Comparison of ENCODE assay signal across 8 mouse cellular contexts in the genomic region with DNA sequence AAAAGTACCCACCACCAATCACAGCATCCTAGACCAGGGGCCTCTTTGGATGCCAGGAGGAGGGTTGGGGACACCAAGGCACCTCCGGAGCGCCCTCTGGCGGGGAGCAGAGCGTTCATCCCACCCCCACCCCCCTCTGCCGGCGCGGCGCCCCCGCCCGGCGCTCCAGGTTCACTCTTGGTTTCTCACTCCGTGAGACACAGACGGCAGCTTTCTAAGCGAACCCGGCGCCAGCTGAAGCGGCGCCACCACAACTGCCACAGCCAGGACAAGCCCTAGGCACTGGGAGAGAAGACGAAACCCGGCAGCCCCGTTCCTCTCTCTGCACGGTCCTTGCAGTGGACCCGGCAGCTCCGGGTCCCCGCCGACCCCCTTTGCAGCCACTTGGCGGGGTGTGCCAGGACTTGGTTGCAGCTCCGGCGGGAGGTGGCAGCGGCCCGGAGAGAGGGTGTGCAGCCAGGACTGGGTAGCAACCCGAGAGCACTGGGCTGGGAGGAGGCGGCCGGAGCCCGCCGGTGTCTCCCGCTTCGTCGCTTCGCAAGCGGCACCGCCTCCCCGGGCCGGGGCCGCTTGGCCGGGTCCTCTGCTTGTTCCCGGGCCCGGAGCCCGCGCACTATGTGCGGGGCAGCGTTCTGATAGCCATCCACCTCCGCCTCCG. TPM values are rescaled to one million over a fixed set of nuclear protein-coding genes. Genes with fewer than 3 reads are reported as not detected.
DNase-seq lines count a peak whose midpoint lies in the region; ATAC-seq and TF ChIP-seq lines count a peak whose summit lies in the region.

A gene (plus strand): TSS at position 200 of the 658 bp plus-strand sequence.

- no peak within 1 kb of the TSS for H3K27ac ChIP-seq in intestine, postnatal 0 days (ENCODE audit: low read depth, low read length)
- peak within 1 kb of the TSS; percentile 96 for H3K27ac ChIP-seq in midbrain, embryonic 13.5 days
- no peak within 1 kb of the TSS for H3K27ac ChIP-seq in stomach, postnatal 0 days (replicated peaks)

- H3K4me1 ChIP-seq in erythroblast, embryonic 14.5 days (ENCODE audit: control insufficient read depth), result no peaks in the 10 kb centered on the region
- H3K4me1 ChIP-seq in intestine, postnatal 0 days (replicated peaks; ENCODE audit: control insufficient read depth, insufficient read depth, low read length), result no peaks in the 10 kb centered on the region
- H3K4me1 ChIP-seq in midbrain, embryonic 13.5 days (replicated peaks), result peaks cover 18% of the 10 kb centered on the region; the same call in 1 of the 2 replicates
- H3K4me1 ChIP-seq in stomach, postnatal 0 days (replicated peaks; ENCODE audit: control insufficient read depth, insufficient read depth), result peaks cover 5% of the 10 kb centered on the region; the same call in 1 of the 2 replicates

- peak within 1 kb of the TSS; percentile 40 for H3K9ac ChIP-seq in intestine, postnatal 0 days (ENCODE audit: low read depth, low read length)
- H3K9ac ChIP-seq in midbrain, embryonic 13.5 days (replicated peaks), result peak within 1 kb of the TSS; percentile 96
- H3K9ac ChIP-seq in stomach, postnatal 0 days (ENCODE audit: low read length), result peak within 1 kb of the TSS; percentile 58

- TF ChIP-seq EP300 in stomach, postnatal 0 days (optimal IDR thresholded peaks at IDR 0.05), result no peak

- H3K9me3 ChIP-seq in erythroblast, embryonic 14.5 days (ENCODE audit: control insufficient read depth, low read length), result peaks cover 6% of the 10 kb centered on the region; the same call in 1 of the 2 replicates
- H3K9me3 ChIP-seq in intestine, postnatal 0 days (ENCODE audit: control insufficient read depth), result no peaks in the 10 kb centered on the region
- no peaks in the 10 kb centered on the region for H3K9me3 ChIP-seq in midbrain, embryonic 13.5 days
- no peaks in the 10 kb centered on the region for H3K9me3 ChIP-seq in stomach, postnatal 0 days (ENCODE audit: control insufficient read depth, low read length)

- H3K4me2 ChIP-seq in intestine, postnatal 0 days (replicated peaks; ENCODE audit: low read depth), result peak within 1 kb of the TSS; percentile 98
- peak within 1 kb of the TSS; percentile 80 for H3K4me2 ChIP-seq in midbrain, embryonic 13.5 days (replicated peaks)
- H3K4me2 ChIP-seq in stomach, postnatal 0 days (replicated peaks; ENCODE audit: low read depth), result peak within 1 kb of the TSS; percentile 97

- peak within 1 kb of the TSS; percentile 31 for H3K4me3 ChIP-seq in erythroblast, embryonic 14.5 days (replicated peaks)
- peak within 1 kb of the TSS; percentile 73 for H3K4me3 ChIP-seq in intestine, postnatal 0 days (ENCODE audit: low read depth, low read length)
- peak within 1 kb of the TSS; percentile 92 for H3K4me3 ChIP-seq in midbrain, embryonic 13.5 days (replicated peaks)
- peak within 1 kb of the TSS; percentile 65 for H3K4me3 ChIP-seq in stomach, postnatal 0 days (ENCODE audit: low read depth, low read length)

- TF ChIP-seq CTCF in intestine, postnatal 0 days (IDR thresholded peaks at IDR 0.05; ENCODE audit: low read depth), result peak; percentile 77
- TF ChIP-seq CTCF in stomach, postnatal 0 days (IDR thresholded peaks at IDR 0.05; ENCODE audit: low read depth), result peak; percentile 73

- no peak for ATAC-seq in erythroblast, adult 5-6 weeks (replicated peaks; ENCODE audit: low FRiP score, poor library complexity, severe bottlenecking)
- peak; percentile 63 for ATAC-seq in intestine, postnatal 0 days
- peak; percentile 92 for ATAC-seq in midbrain, embryonic 13.5 days
- ATAC-seq in stomach, postnatal 0 days (ENCODE audit: low FRiP score, low TSS enrichment), result peak; percentile 74

- H3K27me3 ChIP-seq in erythroblast, embryonic 14.5 days (ENCODE audit: control insufficient read depth), result peaks cover 23% of the 10 kb centered on the region
- no peaks in the 10 kb centered on the region; the same call in 1 of the 2 replicates for H3K27me3 ChIP-seq in intestine, postnatal 0 days (replicated peaks; ENCODE audit: control insufficient read depth, insufficient read depth, low read length)
- no peaks in the 10 kb centered on the region for H3K27me3 ChIP-seq in midbrain, embryonic 13.5 days
- H3K27me3 ChIP-seq in stomach, postnatal 0 days (ENCODE audit: control insufficient read depth, insufficient read depth, low read length), result no peaks in the 10 kb centered on the region; the same call in 1 of the 2 replicates

- DNase-seq in embryo, embryonic 10 days (ENCODE audit: low spot score), result peak; percentile 83
- peak; percentile 76 for DNase-seq in gastrocnemius, postnatal 14 days
- peak; percentile 77 to 79 for DNase-seq in left cerebral cortex, postnatal 36 days (ENCODE audit: low spot score in 2 of 2)
- peak; percentile 79 for DNase-seq in stomach, postnatal 0 days (ENCODE audit: low spot score)

- under 1% methylated on average over 53 of the region's 54 CpGs for WGBS in intestine, postnatal 0 days
- WGBS in midbrain, embryonic 13.5 days, result 0% methylated on average over 44 of the region's 54 CpGs
- WGBS in stomach, postnatal 0 days, result under 1% methylated on average over 50 of the region's 54 CpGs

- intact Hi-C loops in gastrocnemius, postnatal 14 days (cut with DNase I; ENCODE audit: low total_unique reads), result no loop called here
- intact Hi-C loops in left cerebral cortex, postnatal 36 days (cut with DNase I), result loop anchor here (5.0 to 10.0 kb wide), 3 partner anchors 158 to 614 kb away; a partner anchor contains a TSS

- H3K36me3 ChIP-seq in erythroblast, embryonic 14.5 days (ENCODE audit: control insufficient read depth), result no peaks in the 10 kb centered on the region
- H3K36me3 ChIP-seq in intestine, postnatal 0 days (ENCODE audit: control insufficient read depth, insufficient read depth), result no peaks in the 10 kb centered on the region
- 0 out of 2 replicates have a peak, but pooled peaks cover 4% of the 10 kb centered on the region for H3K36me3 ChIP-seq in midbrain, embryonic 13.5 days
- no peaks in the 10 kb centered on the region for H3K36me3 ChIP-seq in stomach, postnatal 0 days (ENCODE audit: control insufficient read depth, insufficient read depth, low read length)

RNA-seq across cellular contexts. Expression of the gene that starts here (rescaled TPM):
- not detected in 2 replicates for polyA plus RNA-seq in erythroblast, embryonic 14.5 days (2012)
- not detected in 2 replicates for total RNA-seq in erythroblast, adult 5-6 weeks (2015; ENCODE audit: low replicate concordance)
- total RNA-seq in erythroblast, adult 5-6 weeks (2017; ENCODE audit: low replicate concordance), result 0.09 TPM in 1 of 2 replicates, not detected in the other
- 1 to 10 TPM; 1.3 to 1.7 TPM for total RNA-seq in gastrocnemius, postnatal 14 days (2021)
- polyA plus RNA-seq in intestine, postnatal 0 days (2015; fragmentation: Nextera tagmentation; extraction: Ambion mirVana), result 1.1 and 1.2 TPM in 2 replicates
- total RNA-seq in left cerebral cortex, postnatal 36 days (2021), result 10 to 100 TPM; 49.9 to 50.2 TPM
- polyA plus RNA-seq in midbrain, embryonic 13.5 days (2015; fragmentation: Nextera tagmentation; extraction: Ambion mirVana), result 33.0 and 36.3 TPM in 2 replicates
- polyA plus RNA-seq in stomach, postnatal 0 days (2015; fragmentation: Nextera tagmentation; extraction: Ambion mirVana), result 0.99 and 1.0 TPM in 2 replicates

Comparison
In these comparisons a context has a peak if more than half of its experiments do, and no peak if none do; other contexts are left out.
1. RNA of the gene that starts here (total RNA-seq): 49.9 to 50.2 TPM in left cerebral cortex, postnatal 36 days; 1.3 to 1.7 TPM in gastrocnemius, postnatal 14 days and 0.09 TPM in erythroblast, adult 5-6 weeks; every median in the first group is over 10 times any median in the second.
2. RNA of the gene that starts here (polyA plus RNA-seq): 33.0 to 36.3 TPM in midbrain, embryonic 13.5 days; 1.1 to 1.2 TPM in intestine, postnatal 0 days, 0.99 to 1.0 TPM in stomach, postnatal 0 days and not detected in erythroblast, embryonic 14.5 days; every median in the first group is over 10 times any median in the second.
3. H3K4me3 ChIP-seq: peak in every context shown above with its lines; median percentile 92 in midbrain, embryonic 13.5 days; 73 in intestine, postnatal 0 days; 65 in stomach, postnatal 0 days; 31 in erythroblast, embryonic 14.5 days.
4. H3K9ac ChIP-seq: peak in every context shown above with its lines; median percentile 96 in midbrain, embryonic 13.5 days; 58 in stomach, postnatal 0 days; 40 in intestine, postnatal 0 days.
5. Peak in every context shown above with its lines, with median percentiles within 50 percentile points of each other: DNase-seq and H3K4me2 ChIP-seq.